Mouse (Mus musculus) megakaryocyte, adult 5-6 weeks (primary cell): ENCODE data around the gene Fev. TPM values are rescaled to one million over a fixed set of nuclear protein-coding genes. Genes with fewer than 3 reads are reported as not detected.
A peak's percentile ranks its signal among the peaks of the same experiment; 100 is the strongest.

Source experiments
- ATAC-seq: 2 replicates; pipeline ENCODE4 v1.8.0; 2016; ENCODE audit warnings: mild to moderate bottlenecking, inconsistent platforms; ENCODE audit not compliant: poor library complexity, severe bottlenecking
- total RNA-seq, 2 experiments: library from RNA; stranded (forward) in 1 of 2; stranded (reverse) in 1 of 2; fragments of 153-499, 151-499 nt in 1 of 2; fragments of 221-1000, 200-1000 nt in 1 of 2; gene quantifications; 2 replicates each; pipeline versions ENCODE4 v1.2.3 to v1.2.4; 2015 to 2017

Fev gene
- total RNA-seq, 2 experiments from 2014 or later: not detected

DNA sequence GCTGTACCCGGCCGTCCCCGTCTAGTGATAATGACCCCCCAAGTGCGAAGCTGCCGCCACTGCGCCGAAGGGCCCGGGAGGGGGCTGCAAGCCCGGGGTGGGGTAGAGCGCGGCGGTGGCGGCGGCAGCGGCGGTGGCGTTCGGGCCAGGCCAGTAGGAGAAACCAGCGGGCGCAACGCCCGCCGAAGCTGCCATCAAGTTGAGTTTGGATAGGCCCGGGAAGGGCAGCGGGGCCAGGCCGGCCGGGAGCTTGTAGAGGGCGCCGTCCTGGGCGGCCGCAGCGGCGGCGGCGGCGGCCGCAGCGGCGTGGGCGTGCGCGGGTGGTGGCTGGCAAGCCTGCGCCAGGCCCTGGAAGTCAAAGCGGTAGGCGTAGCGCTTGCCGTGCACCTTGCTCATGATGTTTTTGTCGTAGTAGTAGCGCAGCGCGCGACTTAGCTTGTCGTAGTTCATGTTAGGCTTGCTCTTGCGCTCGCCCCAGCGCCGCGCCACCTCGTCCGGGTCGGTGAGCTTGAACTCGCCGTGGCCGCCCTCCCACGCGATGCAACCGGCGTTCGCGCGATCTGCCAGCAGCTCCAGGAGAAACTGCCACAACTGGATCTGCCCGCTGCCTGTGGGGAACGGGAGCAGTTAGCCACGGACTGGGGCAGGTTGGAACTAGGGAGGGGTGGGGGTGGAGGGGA lies 3.0 kb downstream of the Fev start:
- no peak for ATAC-seq

DNA sequence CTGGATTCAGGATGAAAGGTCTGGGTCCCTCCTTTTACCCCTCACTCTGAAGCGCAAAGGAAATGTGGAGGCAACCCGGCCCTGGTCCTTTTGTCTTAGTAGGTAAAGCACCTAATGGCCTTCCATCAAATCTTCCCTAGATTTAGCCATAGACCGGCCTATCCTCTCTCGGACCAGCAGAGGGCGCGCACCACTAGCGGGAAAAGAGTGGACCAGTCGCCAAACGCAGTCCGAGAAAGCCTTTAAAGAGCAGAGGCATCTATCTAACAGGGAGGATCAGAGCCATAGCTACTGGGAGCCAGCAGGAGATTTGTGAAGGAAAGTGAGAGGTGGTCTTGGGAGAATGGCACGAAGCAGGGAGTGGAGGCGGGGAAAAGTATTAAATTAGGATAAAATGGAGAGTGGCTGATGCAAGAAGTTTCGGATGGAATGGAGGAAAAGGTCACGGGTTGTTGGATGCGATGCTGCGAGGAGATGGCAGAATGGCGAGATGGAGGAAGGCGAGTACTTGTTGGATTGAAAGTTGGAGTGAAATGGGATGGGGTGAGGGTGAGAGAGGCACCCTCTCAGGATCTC lies 4.3 kb downstream of the Fev start:
- 0 out of 2 replicates have a peak, but pooled peaks have one; percentile 43 for ATAC-seq

DNA sequence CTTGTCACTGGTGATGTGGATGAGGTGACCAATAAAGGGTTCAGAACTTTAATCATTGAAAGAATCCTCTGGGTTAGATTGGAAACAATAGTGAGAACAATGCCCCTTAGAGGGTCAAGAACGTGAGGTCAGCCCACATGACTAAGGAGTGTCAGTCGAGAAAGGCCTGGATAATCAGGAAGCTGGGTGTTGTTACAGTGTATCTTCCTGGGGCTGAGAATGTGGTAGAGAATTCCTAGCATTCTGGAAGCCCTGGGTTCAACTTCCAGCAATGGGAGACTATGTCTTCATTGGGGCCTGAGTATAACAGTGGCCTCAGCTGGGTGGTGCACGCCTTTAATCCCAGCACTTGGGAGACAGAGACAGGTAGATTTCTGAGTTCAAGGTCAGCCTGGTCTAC lies 8.0 kb downstream of the Fev start:
- ATAC-seq: no peak

DNA sequence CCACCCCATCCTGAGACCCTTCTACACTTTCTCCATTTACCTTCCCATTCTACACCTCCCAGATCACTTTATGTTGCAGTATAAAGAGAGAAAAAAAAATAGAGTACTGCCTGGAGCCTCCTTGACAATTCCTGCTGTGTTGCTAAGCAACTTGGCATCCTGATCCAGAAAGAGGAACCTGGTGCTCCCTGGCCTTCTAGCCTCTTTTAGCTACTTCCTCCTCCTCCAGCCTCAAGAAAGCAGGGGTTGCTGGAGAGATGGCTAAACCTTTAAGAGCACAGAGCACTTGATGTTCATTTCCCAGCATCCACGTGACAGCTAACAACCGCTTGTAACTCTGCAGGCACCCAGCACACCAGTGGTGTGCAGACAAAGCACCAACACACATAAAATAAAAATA lies 13.0 kb downstream of the Fev start:
- no peak for ATAC-seq

DNA sequence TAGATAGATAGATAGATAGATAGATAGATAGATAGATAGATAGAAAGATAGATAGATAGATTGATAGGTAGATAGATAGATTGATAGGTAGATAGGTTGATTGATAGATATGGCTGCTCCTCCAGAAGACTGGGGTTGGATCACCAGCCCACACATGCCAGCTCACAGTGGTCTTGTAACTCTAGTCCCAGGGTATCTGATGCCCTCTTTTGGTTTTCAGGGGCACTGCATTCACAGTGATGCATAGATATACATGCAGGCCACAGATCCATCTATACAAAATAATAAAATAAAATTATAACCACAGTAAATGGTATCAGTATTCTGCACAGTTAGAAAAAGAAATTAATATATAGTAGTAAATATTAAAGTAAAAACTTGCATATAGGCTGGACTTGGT lies 23.4 kb downstream of the Fev start:
- ATAC-seq: no peak

DNA sequence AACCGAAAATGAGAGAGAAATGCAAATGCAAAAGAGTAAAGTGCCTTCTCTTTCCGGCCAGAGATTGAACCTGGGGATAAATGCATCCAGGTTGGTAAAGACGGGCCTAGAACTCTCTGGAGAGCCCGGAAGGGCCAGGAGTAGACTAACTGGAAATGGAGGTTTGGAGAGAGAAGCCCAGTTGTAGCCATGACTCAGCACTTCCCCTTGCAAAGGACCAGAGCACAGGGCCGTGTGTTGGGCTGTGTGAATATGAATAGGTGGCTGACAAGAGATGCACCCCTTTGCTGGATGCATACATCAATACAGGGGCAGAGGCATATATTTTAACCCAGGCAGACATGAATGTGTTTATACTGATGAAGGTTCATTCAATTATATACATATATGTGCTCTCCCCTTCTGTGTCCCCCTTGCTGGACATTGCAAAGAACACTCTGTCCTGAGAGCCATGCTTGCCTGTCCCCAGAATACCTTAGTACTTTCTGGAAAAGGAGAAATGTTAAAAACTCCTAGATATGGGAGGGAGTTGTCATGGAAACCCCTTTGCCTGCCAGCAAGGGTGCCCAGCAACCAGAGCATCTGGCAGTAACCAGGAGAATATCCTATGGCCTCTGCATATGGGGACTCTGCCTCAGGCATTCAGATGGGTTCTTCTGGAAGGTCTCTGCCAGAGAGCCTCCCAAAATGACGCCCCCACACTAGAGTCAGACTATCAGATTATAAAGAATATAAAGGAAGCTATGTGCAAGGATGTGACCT lies 25.8 kb downstream of the Fev start:
- ATAC-seq: no peak

DNA sequence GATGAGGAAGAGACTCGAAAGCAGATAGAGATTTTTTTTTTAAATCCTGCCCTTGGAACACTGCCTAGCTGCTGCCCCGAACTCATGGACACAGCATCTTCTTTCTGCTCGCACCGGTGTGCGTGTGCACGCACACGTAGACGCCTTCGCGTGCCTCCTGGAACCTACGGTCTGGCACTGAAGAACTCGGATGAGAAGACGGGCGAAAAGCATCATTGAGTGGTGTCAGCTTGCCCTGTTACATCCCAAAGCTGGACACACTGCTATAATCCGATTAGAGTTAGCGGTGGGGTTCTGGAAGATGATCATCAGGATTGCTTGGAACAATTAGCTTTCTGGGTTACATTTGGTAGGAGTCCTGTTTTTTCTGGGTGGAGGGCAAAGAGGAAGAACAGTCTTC lies 26.4 kb downstream of the Fev start:
- no peak for ATAC-seq

DNA sequence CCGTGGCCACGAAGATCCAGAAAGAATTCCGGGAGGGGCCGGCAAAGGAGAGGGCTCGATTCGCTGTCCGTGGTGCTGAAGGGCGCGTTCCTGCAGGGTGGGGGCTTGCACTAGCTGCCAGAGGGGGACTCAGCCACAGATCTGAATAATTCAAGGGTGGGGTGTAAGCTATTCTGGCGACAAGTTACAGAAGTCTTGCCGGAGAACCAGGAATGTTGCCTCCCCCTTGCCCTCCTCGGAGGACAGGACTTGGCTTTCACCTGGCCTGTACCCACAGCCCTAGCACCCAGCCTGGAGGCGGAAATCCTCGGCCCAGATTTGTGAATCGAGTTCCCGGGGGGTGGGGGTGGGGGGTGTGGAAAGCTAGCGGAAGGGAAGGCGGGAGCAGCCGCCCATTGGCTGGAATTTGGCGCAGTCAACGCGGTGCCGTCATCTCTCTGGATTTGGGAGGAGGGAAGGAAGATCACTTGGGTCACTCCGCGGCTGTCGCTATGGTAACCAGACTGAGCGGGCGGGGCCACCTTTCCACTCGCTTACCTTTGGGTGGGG lies 27.0 kb downstream of the Fev start:
- ATAC-seq: no peak

DNA sequence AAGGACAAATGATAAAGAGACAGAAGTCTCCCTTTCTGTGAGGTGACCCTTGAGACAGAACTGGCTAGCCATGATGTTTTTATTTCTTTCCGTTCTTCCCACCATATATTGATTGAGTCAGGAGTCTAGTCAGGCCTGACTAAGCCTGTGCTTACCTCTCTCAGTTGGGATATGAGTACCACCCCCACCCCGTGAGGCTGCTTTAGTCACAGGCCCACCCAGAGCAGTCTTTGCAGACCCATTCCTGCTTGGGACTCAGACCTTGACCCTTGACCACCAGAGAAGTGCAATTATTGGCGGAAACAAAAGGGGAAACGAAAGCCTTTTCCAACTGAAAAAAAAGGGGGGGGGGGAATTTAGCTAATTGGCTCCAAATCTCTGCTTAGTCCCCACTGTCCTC lies 27.5 kb downstream of the Fev start:
- ATAC-seq: no peak

DNA sequence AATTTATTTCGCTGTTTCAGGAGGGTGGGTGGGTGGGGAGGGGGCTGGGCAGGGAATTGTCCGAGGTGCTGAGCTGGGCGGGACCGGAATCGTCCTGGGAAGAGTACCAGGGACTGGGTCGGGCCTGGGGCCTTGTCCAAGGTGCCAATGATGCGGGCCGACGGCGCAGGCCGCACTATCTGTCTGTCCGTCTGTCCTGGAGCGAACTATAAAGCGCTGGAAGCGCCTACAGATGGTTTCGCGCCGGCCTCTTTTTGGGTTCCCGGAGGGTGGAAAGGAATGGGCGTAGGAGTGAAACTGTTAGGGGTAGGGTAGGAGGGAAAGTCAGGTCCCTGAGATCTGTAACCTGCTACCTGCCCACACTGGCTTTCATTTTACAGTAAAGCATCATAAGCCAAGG lies 28.0 kb downstream of the Fev start:
- ATAC-seq: no peak

DNA sequence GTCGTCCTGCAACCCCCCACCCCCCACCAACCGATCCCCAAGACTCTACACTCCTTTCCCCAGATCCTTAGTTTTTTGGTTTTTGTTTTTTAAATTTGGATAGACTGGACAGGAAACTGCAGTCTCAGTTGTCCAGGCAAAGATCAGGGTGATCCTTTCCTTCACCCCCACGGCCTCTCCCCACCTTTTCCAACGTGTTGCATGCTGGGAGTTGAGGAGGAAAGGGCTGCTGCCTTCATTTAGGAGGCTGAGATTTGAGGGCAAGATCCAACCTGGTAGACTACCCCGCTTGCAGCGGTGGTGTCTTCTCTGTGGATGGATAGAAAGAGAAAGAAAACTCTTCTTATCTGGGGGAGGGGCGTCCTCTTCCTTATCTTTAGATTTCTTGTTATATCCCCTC lies 28.4 kb downstream of the Fev start:
- no peak for ATAC-seq

DNA sequence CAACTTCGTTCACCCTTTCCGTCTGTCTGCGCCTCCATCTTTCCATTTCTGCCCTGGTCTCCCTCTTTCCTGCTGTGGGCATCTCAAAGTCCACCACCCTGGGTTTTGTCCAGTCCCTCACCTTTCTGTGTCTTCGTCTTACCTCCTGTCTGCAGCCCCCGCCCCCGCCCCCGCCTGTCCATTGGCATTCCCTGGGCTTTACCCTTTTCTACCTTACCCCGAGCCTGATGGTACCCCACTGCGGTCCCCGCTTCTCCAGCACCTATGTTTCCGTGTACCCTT lies 28.8 kb downstream of the Fev start:
- ATAC-seq: no peak

DNA sequence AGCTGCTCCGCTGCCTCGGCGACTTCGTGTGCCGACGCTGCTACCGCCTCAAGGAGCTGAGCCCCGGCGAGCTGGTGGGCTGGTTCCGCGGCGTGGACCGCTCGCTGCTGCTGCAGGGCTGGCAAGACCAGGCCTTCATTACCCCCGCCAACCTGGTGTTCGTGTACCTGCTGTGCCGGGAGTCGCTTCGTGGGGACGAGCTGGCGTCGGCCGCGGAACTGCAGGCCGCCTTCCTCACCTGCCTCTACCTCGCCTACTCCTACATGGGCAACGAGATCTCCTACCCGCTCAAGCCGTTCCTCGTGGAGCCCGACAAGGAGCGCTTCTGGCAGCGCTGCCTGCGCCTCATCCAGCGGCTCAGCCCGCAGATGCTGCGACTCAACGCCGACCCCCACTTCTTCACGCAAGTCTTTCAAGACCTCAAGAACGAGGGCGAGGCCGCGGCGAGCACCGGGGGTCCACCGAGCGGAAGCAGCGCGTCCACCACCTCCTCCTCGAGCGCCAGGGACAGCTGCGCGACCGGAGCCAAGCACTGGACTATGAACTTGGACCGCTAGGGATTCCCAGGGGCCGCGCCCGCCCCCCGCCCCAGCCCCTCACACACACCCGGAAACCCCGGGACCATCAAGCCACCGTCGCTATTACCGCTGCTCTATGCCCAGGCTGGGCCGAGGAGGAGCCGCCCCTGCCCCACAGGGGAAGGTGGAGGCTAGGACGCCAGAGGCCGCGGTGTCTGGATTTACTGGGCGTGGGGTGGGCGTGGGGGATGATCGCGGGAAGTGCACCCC lies 29.4 kb downstream of the Fev start:
- no peak for ATAC-seq

DNA sequence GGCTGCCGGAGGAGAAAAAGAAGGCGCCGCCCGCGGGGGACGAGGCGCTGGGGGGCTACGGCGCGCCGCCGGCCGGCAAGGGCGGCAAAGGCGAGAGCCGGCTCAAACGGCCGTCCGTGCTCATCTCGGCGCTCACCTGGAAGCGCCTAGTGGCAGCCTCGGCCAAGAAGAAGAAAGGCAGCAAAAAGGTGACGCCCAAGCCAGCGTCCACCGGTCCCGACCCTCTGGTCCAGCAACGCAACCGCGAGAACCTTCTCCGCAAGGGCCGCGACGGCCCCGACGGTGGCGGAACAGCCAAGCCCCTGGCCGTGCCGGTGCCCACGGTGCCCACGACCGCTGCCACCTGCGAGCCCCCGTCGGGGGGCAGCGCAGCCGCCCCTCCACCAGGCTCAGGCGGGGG lies 30.1 kb downstream of the Fev start:
- no peak for ATAC-seq

DNA sequence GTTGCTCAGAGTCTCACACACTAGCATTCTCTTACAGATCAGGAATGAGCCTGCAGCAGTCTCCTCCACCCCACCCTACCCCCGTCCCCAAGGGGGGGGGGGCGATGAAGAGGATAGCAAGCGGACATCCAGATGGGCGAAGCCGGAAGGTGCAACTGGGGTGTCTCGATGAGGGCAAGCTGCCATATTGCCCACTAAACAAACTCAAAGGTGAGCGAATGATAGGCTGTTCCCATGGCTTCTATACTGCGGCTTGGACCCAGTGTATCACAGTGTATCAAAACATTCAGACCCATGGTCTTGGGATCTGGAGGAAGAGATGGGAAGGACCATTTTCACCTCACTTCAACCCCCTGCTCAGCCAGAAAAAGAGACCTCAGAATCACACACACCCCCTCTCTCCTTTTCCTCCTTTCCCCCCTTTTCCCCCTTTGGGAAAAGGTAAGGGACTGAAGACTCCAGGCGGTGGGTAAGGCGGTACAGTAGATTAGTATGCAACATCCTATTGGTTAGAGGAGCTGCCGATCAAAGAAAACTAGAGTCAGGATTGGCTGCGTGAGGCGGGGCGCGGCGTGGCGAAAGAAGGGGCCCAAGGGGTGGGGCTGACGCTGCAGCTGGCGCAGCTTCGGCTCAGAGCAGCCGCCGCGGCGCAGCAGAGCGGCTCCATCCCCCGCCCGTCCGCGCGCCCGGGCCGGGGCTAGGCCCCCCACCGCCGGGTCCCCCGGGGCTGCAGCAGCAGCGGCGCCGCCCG lies 30.7 kb downstream of the Fev start, which contains the start of gene Cdk5r2:
Cdk5r2 (plus strand) TSS at position 629 of the 751 bp plus-strand sequence.
- peak; percentile 60 for ATAC-seq

DNA sequence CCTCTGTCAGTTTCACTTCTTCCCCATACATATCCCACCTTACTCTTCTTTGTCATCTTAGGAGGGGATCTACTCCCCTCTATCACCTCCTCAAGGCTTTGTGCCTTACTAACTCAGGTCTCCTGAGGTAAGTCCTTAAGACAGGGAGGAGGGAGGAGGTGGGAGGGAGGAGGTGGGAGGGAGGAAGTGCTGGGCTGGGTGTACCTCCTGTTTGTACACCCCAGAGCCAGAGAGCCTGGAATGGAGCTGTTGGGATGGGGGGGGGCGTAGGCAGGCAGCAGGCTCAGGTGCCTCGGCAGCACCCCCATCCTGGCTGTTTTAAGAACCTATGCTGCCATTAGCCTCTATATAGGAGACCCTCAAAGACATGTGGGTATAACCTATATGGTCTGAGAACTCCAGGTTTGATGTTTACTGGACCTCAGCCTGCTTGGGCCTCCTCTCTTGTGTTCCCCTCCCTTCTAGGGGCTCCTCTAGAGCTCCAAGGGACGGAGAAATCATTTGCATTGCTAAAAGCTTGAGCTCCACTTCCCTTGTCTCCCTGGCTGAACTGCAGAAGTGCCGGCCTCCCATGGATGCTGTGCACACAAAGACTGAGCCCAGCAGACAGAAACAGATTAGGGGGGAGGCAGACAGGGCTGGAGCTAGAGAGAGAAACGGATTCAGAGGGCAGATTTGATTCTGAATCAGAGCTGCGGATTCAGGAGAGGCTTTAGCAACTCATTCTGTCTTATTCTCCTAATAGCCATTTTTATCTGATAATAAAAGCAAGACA lies 34.0 kb downstream of the Fev start:
- ATAC-seq: no peak

DNA sequence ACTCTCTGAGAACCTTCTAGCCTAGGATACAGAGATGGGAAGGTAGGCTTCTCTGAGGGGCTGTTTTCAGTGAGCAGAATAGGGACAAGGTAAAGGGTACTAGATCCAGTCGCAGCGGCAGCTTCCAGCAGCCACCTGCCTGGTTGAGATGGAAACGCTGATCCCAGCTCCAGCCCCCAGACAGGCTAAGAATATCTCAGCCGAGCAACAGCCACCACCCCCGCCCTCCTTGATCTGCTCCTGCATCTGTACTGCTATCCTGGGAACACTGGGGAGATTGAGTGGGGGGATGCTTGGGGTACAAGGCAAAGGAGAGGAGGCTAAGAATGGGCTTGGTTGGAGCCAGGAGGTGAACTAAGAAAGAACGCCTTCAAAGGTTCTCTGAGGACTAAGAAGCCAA lies 35.0 kb downstream of the Fev start:
- ATAC-seq: no peak

DNA sequence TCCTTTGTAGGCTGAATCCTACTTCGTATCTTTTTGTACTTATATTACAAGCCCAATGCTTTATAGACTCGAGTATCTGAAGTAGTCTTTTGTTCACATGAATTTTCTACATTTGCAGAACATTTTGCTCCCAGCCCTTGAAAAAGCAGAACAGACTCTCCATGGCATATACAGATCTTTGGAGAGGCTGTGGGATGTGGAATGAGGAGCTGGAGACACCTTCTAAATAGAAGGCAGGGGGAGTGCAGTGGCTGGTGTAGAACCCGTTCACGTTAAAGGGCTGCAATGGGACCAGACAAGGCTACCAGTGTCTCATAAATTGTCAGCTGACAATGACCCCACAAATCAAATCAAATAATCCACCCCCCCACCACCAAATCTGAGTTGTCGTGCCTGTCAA lies 36.3 kb downstream of the Fev start:
- no peak for ATAC-seq

DNA sequence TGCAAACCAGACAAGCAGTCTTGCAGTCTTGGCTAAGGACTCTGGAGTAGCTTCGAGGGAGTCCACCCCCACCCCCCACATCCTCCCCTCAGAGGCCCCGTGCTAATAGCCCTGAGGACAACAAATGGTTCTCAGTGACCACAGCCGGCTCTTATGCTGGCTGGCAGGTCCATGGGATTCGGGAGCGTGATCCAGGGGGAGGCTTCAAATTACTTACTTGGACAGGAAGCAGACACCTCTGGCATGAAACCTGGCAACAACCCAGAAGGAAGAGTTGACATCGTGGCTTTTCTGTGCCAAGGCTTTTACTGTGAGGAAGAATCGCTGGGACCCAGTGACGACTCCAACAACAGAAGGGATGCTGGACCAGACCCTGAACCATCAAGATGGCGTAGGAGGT lies 38.9 kb downstream of the Fev start:
- ATAC-seq: no peak

DNA sequence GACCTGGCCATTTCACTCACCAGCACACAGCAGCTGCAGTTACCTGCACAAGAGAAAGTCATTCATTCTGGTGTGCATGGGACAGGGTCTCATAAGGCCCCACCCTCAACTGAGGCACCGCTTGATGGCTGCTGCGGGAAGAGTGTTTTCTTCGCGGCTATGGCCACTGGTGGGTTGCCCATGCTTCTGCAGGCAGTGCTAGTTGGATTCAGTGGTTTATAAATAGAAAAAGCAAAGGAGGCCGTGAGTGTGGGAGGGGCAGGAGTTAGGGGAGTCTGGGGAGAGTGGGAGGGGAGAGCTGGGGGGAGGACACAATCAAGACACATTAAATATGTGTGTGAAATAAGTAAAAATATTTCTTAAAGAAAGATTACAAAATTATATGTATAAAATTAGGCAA lies 42.1 kb downstream of the Fev start:
- ATAC-seq: no peak
